Mouse (Mus musculus) layer of hippocampus, postnatal 14 days (tissue): ENCODE results near the gene Bsdc1. TPM values are rescaled to one million over a fixed set of nuclear protein-coding genes. Genes with fewer than 3 reads are reported as not detected.
A peak's percentile ranks its signal among the peaks of the same experiment; 100 is the strongest.
"Not testable (repeated sequence)": the region's sequence is repeated elsewhere in the genome, so short reads cannot be mapped to it uniquely, and the experiment has no call there.

Experiments used
- DNase-seq, 2 experiments: peaks; one replicate each; pipeline ENCODE4 v3.0.0; 2021 to 2022; ENCODE audit warnings: low spot score in 2 of 2, mixed read lengths in 1 of 2
- total RNA-seq, 2 experiments: library from RNA; stranded (reverse); gene quantifications; 2 replicates each; pipeline ENCODE4 v1.2.3; 2021

Gene Bsdc1
- total RNA-seq, 2 experiments from 2014 or later: 52.2 to 54.2 TPM

GRCm38 (mm10) chr4:129511413-129512096, 50.2 kb downstream of the Bsdc1 start:
- no peak for DNase-seq

- peak; percentile 85 to 93 for DNase-seq
Observed at GRCm38 (mm10) chr4:129513086-129513767, 51.8 kb downstream of the Bsdc1 start, which contains the start of gene Marcksl1. Gene Marcksl1, plus strand, starts transcription at chr4:129513581.

GRCm38 (mm10) chr4:129513891-129514290, 52.5 kb downstream of the Bsdc1 start:
- DNase-seq: no peak

- peak; percentile 65 to 75 for DNase-seq
Observed at GRCm38 (mm10) chr4:129514300-129514898, 53.0 kb downstream of the Bsdc1 start.

GRCm38 (mm10) chr4:129516925-129517324, 55.5 kb downstream of the Bsdc1 start:
- no peak for DNase-seq

GRCm38 (mm10) chr4:129518519-129518918, 57.1 kb downstream of the Bsdc1 start:
- no peak for DNase-seq

GRCm38 (mm10) chr4:129525338-129525737, 64.0 kb downstream of the Bsdc1 start:
- DNase-seq: no peak

GRCm38 (mm10) chr4:129525889-129526288, 64.5 kb downstream of the Bsdc1 start:
- DNase-seq: no peak

GRCm38 (mm10) chr4:129528901-129529300, 67.5 kb downstream of the Bsdc1 start:
- DNase-seq: not testable (repeated sequence)

Other genes starting within 250 kb of the Bsdc1 start
- 10 to 100 TPM; 10.7 to 11.7 TPM for gene C77080, start 200.2 kb upstream of the Bsdc1 start, total RNA-seq
- gene Sync, start 174.0 kb upstream of the Bsdc1 start, total RNA-seq: 1 to 10 TPM; 1.2 TPM
- gene Rbbp4, start 126.2 kb upstream of the Bsdc1 start, total RNA-seq: 100 to 1,000 TPM; 130 to 131 TPM
- gene Zbtb8os, start 125.9 kb upstream of the Bsdc1 start, total RNA-seq: 10 to 100 TPM; 23.7 to 26.3 TPM
- gene Zbtb8a, start 83.5 kb upstream of the Bsdc1 start, total RNA-seq: 1 to 10 TPM; 6.1 to 6.3 TPM
- 1 to 10 TPM; 4.0 to 5.0 TPM for gene Zbtb8b, start 20.7 kb upstream of the Bsdc1 start, total RNA-seq
- gene Tssk3, start 29.4 kb downstream of the Bsdc1 start, total RNA-seq: not detected
- under 1 TPM in 1 of 2 experiments, not detected in 1; 0.72 TPM for gene Fam229a, start 29.6 kb downstream of the Bsdc1 start, total RNA-seq
- gene Marcksl1, start 52.0 kb downstream of the Bsdc1 start, total RNA-seq: 100 to 1,000 TPM; 372 to 379 TPM
- gene Hdac1, start 81.1 kb downstream of the Bsdc1 start, total RNA-seq: 10 to 100 TPM; 36.4 to 44.6 TPM
- gene Lck, start 112.1 kb downstream of the Bsdc1 start, total RNA-seq: 1 to 10 TPM; 4.0 to 4.4 TPM
- gene Fam167b, start 117.0 kb downstream of the Bsdc1 start, total RNA-seq: under 1 TPM in 1 of 2 experiments, not detected in 1; 0.37 TPM
- gene Eif3i, start 139.1 kb downstream of the Bsdc1 start, total RNA-seq: 100 to 1,000 TPM; 121 to 128 TPM
- 10 to 100 TPM; 86.1 to 90.9 TPM for gene Tmem234, start 139.1 kb downstream of the Bsdc1 start, total RNA-seq
- gene Dcdc2b, start 152.7 kb downstream of the Bsdc1 start, total RNA-seq: 1 to 10 TPM; 3.4 to 4.4 TPM
- gene Iqcc, start 157.5 kb downstream of the Bsdc1 start, total RNA-seq: 10 to 100 TPM; 31.3 to 35.7 TPM
- 100 to 1,000 TPM; 102 to 116 TPM for gene Ccdc28b, start 162.4 kb downstream of the Bsdc1 start, total RNA-seq
- gene Txlna, start 179.5 kb downstream of the Bsdc1 start, total RNA-seq: 10 to 100 TPM; 39.8 to 46.9 TPM
- 10 to 100 TPM; 88.9 to 93.4 TPM for gene Kpna6, start 211.2 kb downstream of the Bsdc1 start, total RNA-seq
- gene Tmem39b, start 235.3 kb downstream of the Bsdc1 start, total RNA-seq: 10 to 100 TPM; 12.8 to 15.2 TPM